Mouse (Mus musculus): ENCODE data around the gene Etv1. TPM values are rescaled to one million over a fixed set of nuclear protein-coding genes. Genes with fewer than 3 reads are reported as not detected.

Gene Etv1
- total and polyA plus RNA-seq, 3 experiments = not detected

- Histone ChIP-seq H3K27ac (ENCODE audit: control insufficient read depth, low read depth, low read length) (no peak overlapping the region), H3K9ac (ENCODE audit: control insufficient read depth, low read depth, low read length, poor library complexity, severe bottlenecking) (no peak overlapping the region), H3K36me3 (ENCODE audit: control insufficient read depth in 1 of 2, insufficient read depth in 2 of 2, low read length in 2 of 2) (no peaks in the 10 kb centered on the region), H3K9me3 (replicated peaks; ENCODE audit: insufficient read depth, low read length) (no peaks in the 10 kb centered on the region), H3K27me3 (ENCODE audit: control insufficient read depth in 1 of 2, insufficient read depth in 2 of 2, low read length in 2 of 2) (no peaks in the 10 kb centered on the region), H3K79me2 (ENCODE audit: control insufficient read depth, insufficient read depth, low read length, poor library complexity) (no peaks in the 10 kb centered on the region), H3K4me3 (ENCODE audit: control insufficient read depth in 1 of 2, insufficient read depth in 1 of 2, low read depth in 2 of 2, low read length in 2 of 2) (no peak overlapping the region), H3K4me1 (ENCODE audit: control insufficient read depth in 1 of 2, insufficient read depth in 2 of 2, low read length in 2 of 2) (no peaks in the 10 kb centered on the region)
- TF ChIP-seq SIN3A (IDR thresholded peaks at IDR 0.05; ENCODE audit: low read length) = no peak
- TF ChIP-seq RAD21 (IDR thresholded peaks at IDR 0.05; ENCODE audit: low read depth, low read length) = no peak
- no peak for TF ChIP-seq TCF12 (IDR thresholded peaks at IDR 0.05; ENCODE audit: low read depth, low read length)
- TF ChIP-seq TBP (IDR thresholded peaks at IDR 0.05; ENCODE audit: low read depth, low read length) = no peak
- TF ChIP-seq POLR2AphosphoS2 (IDR thresholded peaks at IDR 0.05; ENCODE audit: low read length) = no peak
- TF ChIP-seq ETS1 (IDR thresholded peaks at IDR 0.05; ENCODE audit: low read depth, low read length) = no peak
- DNase-seq (ENCODE audit: low read depth, low spot score) = no peak
Measured at GRCm38 (mm10) chr12:38783291-38783690, 4.1 kb downstream of the Etv1 start.

- H3K36me3 ChIP-seq (ENCODE audit: control insufficient read depth in 1 of 2, insufficient read depth in 2 of 2, low read length in 2 of 2) = no peaks in the 10 kb centered on the region
- H3K9ac ChIP-seq (ENCODE audit: control insufficient read depth, low read depth, low read length, poor library complexity, severe bottlenecking) = no peak overlapping the region
- no peak for DNase-seq (ENCODE audit: low read depth, low spot score)
- H3K27ac ChIP-seq (ENCODE audit: control insufficient read depth, low read depth, low read length) = no peak overlapping the region
- TF ChIP-seq MAFK (IDR thresholded peaks at IDR 0.05; ENCODE audit: borderline replicate concordance, low read depth, low read length) (no peak), NELFE (IDR thresholded peaks at IDR 0.05; ENCODE audit: low read depth, low read length) (no peak), MYB (IDR thresholded peaks at IDR 0.05; ENCODE audit: low read depth, low read length) (no peak)
- H3K79me2 ChIP-seq (ENCODE audit: control insufficient read depth, insufficient read depth, low read length, poor library complexity) = no peaks in the 10 kb centered on the region
- H3K4me3 ChIP-seq (ENCODE audit: control insufficient read depth in 1 of 2, insufficient read depth in 1 of 2, low read depth in 2 of 2, low read length in 2 of 2) = no peak overlapping the region
- no peaks in the 10 kb centered on the region for H3K9me3 ChIP-seq (replicated peaks; ENCODE audit: insufficient read depth, low read length)
- H3K27me3 ChIP-seq (ENCODE audit: control insufficient read depth in 1 of 2, insufficient read depth in 2 of 2, low read length in 2 of 2) = no peaks in the 10 kb centered on the region
- no peaks in the 10 kb centered on the region for H3K4me1 ChIP-seq (ENCODE audit: control insufficient read depth in 1 of 2, insufficient read depth in 2 of 2, low read length in 2 of 2)
Measured at GRCm38 (mm10) chr12:38784221-38784620, 5.0 kb downstream of the Etv1 start.

- TF ChIP-seq USF1 (IDR thresholded peaks at IDR 0.05; ENCODE audit: low read depth, low read length) = no peak
- TF ChIP-seq NELFE (IDR thresholded peaks at IDR 0.05; ENCODE audit: low read depth, low read length) = no peak
- TF ChIP-seq MYB (IDR thresholded peaks at IDR 0.05; ENCODE audit: low read depth, low read length) = no peak
- TF ChIP-seq ZC3H11A (IDR thresholded peaks at IDR 0.05; ENCODE audit: low read depth, low read length) = no peak
- TF ChIP-seq NRF1 (IDR thresholded peaks at IDR 0.05; ENCODE audit: insufficient read depth, low read depth, low read length, poor library complexity, severe bottlenecking) = no peak
- TF ChIP-seq JUND (IDR thresholded peaks at IDR 0.05; ENCODE audit: low read depth, low read length) = no peak
- no peak for TF ChIP-seq UBTF (IDR thresholded peaks at IDR 0.05; ENCODE audit: borderline replicate concordance, insufficient read depth, low read depth, low read length)
- TF ChIP-seq TCF12 (IDR thresholded peaks at IDR 0.05; ENCODE audit: low read depth, low read length) = no peak
- no peak for TF ChIP-seq CHD1 (IDR thresholded peaks at IDR 0.05; ENCODE audit: low read depth, low read length)
- TF ChIP-seq MAZ (IDR thresholded peaks at IDR 0.05; ENCODE audit: low read depth, low read length) = no peak
- no peak for TF ChIP-seq GABPA (IDR thresholded peaks at IDR 0.05; ENCODE audit: low read depth, low read length)
- TF ChIP-seq GATA1 (IDR thresholded peaks at IDR 0.05; ENCODE audit: low read depth, low read length) = no peak
- TF ChIP-seq EP300 (IDR thresholded peaks at IDR 0.05; ENCODE audit: low read depth in 1 of 2, low read length in 2 of 2) = no peak
- no peak for TF ChIP-seq POLR2A (IDR thresholded peaks at IDR 0.05; ENCODE audit: control insufficient read depth in 1 of 2, insufficient read depth in 1 of 2, low read depth in 1 of 2, low read length in 2 of 2, poor library complexity in 1 of 2)
- no peak for TF ChIP-seq MAX (IDR thresholded peaks at IDR 0.05; ENCODE audit: low read length)
- no peaks in the 10 kb centered on the region for H3K4me1 ChIP-seq (ENCODE audit: control insufficient read depth in 1 of 2, insufficient read depth in 2 of 2, low read length in 2 of 2)
- no peak for DNase-seq (ENCODE audit: low read depth, low spot score)
- H3K9ac ChIP-seq (ENCODE audit: control insufficient read depth, low read depth, low read length, poor library complexity, severe bottlenecking) = no peak overlapping the region
- H3K27me3 ChIP-seq (ENCODE audit: control insufficient read depth in 1 of 2, insufficient read depth in 2 of 2, low read length in 2 of 2) = no peaks in the 10 kb centered on the region
- no peaks in the 10 kb centered on the region for H3K79me2 ChIP-seq (ENCODE audit: control insufficient read depth, insufficient read depth, low read length, poor library complexity)
- H3K27ac ChIP-seq (ENCODE audit: control insufficient read depth, low read depth, low read length) = no peak overlapping the region
- no peaks in the 10 kb centered on the region for H3K36me3 ChIP-seq (ENCODE audit: control insufficient read depth in 1 of 2, insufficient read depth in 2 of 2, low read length in 2 of 2)
- H3K4me3 ChIP-seq (ENCODE audit: control insufficient read depth in 1 of 2, insufficient read depth in 1 of 2, low read depth in 2 of 2, low read length in 2 of 2) = no peak overlapping the region
- no peaks in the 10 kb centered on the region for H3K9me3 ChIP-seq (replicated peaks; ENCODE audit: insufficient read depth, low read length)
Measured at GRCm38 (mm10) chr12:38786571-38786970, 7.4 kb downstream of the Etv1 start.
